Mouse (Mus musculus): ENCODE data around the gene Tanc2. TPM values are rescaled to one million over a fixed set of nuclear protein-coding genes. Genes with fewer than 3 reads are reported as not detected.
A peak's percentile ranks its signal among the peaks of the same experiment; 100 is the strongest.

Gene Tanc2
- total RNA-seq, 2 experiments from 2014 or later, result 17.2 to 18.2 TPM

- peak in 1 of 2 experiments; percentile 20 for DNase-seq
These were observed 366.1 kb downstream of the Tanc2 start for GRCm38 (mm10) chr11:105955815-105956430.

DNA sequence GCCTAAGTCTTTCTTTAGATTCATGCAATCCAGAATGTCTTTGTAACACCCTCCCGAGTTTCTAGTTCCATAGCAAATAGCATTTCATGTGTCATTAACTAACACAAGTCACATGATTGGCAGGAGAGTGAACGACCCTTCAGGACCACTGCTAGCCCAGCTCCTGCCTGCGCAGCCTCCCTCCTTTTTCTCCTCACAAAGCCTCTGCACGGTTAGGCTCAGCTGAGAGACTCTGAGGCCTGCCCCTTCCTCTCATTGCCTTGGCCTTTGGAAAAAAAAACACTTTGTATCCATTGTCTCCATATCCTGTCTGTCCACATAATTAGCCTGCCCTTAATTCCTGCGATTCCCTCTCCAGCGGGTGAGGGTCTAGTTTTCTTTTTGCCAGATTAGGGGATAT is 367.7 kb downstream of the Tanc2 start:
- DNase-seq, result no peak

GRCm38 (mm10) chr11:105958566-105958965 is 368.8 kb downstream of the Tanc2 start:
- DNase-seq, result no peak

- no peak for DNase-seq
These were observed 369.6 kb downstream of the Tanc2 start for GRCm38 (mm10) chr11:105959355-105959754.

- no peak for DNase-seq
These were observed 374.9 kb downstream of the Tanc2 start for GRCm38 (mm10) chr11:105964691-105965090.

- DNase-seq, result no peak
These were observed 376.5 kb downstream of the Tanc2 start for GRCm38 (mm10) chr11:105966288-105966687.

DNA sequence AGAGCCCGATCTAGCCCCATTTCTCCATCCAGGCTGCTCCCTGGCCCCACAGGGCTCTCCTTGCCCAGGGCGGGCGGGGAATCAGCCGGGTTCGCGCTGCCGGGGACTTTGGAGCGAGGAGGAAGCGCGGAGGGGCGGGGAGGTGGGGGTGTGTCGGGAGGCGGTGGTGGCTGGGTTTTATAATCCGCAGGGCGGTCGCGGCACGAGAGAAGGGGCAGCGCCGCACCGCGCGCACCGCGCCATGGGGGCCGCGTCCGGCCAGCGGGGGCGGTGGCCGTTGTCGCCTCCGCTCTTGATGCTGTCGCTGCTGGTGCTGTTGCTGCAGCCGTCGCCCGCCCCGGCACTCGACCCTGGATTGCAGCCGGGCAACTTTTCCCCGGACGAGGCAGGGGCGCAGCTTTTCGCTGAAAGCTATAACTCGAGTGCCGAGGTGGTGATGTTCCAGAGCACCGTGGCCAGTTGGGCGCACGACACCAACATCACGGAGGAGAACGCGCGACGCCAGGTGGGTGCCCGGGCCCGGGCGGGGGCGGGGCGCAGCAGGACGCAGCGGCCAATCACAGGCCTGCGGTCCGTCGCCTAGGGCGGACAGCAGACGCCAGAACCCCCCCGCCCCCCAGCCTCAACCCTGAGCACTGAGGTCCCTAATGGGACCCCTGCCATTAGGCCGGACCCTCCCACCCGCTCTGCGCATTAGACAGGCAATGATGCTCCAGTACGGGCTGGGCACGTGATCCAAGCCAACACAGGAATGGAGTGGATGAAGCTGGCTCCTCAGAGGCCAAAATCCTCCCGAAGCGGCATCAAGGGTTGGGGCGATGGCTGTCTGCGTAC is 378.2 kb downstream of the Tanc2 start, which contains the start of gene Ace:
Ace (plus strand) TSS at position 205 of the 834 bp plus-strand sequence.
- DNase-seq, result peak; percentile 22 to 53

- no peak for DNase-seq
These were observed 379.2 kb downstream of the Tanc2 start for GRCm38 (mm10) chr11:105968948-105969347.

DNA sequence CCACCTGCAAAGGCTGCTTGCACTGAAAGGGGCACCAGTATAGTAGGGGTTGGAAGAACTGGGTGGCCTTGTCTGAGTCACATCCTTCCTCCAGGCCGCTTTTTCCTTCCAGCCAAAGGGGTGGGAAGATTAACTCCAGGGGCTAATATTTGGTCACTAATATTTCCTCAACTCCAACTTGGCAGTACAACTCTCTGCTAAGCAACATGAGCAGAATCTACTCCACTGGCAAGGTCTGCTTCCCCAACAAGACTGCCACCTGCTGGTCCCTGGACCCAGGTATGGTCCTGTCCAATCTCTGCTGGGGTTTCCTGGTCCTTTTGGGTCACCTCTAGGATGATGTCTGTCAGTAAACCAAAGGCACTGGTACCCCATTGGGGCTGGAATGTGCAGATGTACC is 379.7 kb downstream of the Tanc2 start:
- DNase-seq, result peak; percentile 72 to 81

DNA sequence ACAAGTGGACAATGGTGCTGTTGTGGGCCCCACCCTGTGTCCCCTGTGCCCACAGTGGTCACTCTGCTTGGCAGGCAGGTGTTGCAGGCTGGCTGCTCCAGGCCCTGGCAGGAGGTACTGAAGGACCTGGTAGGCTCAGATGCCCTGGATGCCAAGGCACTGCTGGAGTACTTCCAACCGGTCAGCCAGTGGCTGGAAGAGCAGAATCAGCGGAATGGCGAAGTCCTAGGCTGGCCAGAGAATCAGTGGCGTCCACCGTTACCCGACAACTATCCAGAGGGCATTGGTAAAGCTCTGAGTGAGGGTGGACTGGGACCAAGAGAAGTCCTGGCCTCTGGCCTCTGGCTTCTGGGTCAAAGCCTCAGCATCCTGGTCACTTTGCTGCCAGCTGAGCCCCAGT is 384.8 kb downstream of the Tanc2 start:
- peak in 1 of 2 experiments; percentile 40 for DNase-seq

- no peak for DNase-seq
These were observed 385.3 kb downstream of the Tanc2 start for GRCm38 (mm10) chr11:105975050-105975449.

DNA sequence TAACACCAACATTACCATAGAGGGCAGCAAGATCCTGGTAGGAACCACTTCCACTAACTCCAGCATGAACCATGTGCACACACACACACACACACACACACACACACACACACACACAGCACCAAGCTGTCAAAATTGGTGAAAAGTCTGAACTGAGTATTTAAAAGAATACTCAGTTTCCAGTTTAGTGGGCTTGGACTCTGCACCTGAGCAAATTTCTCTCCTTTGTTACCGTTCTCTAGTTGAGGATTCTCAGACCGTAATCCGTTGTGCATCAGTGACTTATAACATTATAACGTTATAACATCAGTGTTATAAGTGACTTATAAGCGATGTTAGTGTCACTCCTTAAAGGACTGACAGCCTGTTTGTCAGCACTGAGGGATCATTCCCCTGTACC is 385.9 kb downstream of the Tanc2 start:
- DNase-seq, result no peak

GRCm38 (mm10) chr11:105978232-105978631 is 388.4 kb downstream of the Tanc2 start:
- no peak for DNase-seq

- no peak for DNase-seq
These were observed 388.8 kb downstream of the Tanc2 start for GRCm38 (mm10) chr11:105978634-105979033.

Small RNAs within 50 kb of the gene (microRNA-seq; reads per million reads assigned to microRNA genes)
- gene Gm23990, result not detected

Other genes starting within 250 kb of the Tanc2 start
- gene March10, start 133.3 kb upstream of the Tanc2 start, total RNA-seq (2021), result not detected

Data from adrenal gland, postnatal 36 days (tissue).